Mouse (Mus musculus) embryonic fibroblast, embryonic 13.5 days (primary cell): ENCODE measurements at regions not wholly inside any gene's neighbourhood (a gene's known extent, or its start where the extent isn't known, plus 50 kb on each side); places are given as distances from the start of the nearest gene placed in this dataset.

Experiments
- H3K27ac ChIP-seq: 2 replicates; pipeline ENCODE4 v1.5.1; 2012; ENCODE audit warnings: low read length, control low read depth, inconsistent platforms; ENCODE audit not compliant: insufficient read depth
- H3K4me1 ChIP-seq: 2 replicates; pipeline ENCODE4 v1.6.1; 2011; ENCODE audit warnings: low read length; ENCODE audit not compliant: control insufficient read depth, insufficient read depth
- H3K4me3 ChIP-seq: 2 replicates; pipeline ENCODE4 v1.5.1; 2011; ENCODE audit warnings: mild to moderate bottlenecking, control low read depth, low read length; ENCODE audit not compliant: insufficient read depth
- CTCF ChIP-seq: IDR thresholded peaks from 2 replicates; pipeline ENCODE4 v1.5.1; 2011; ENCODE audit warnings: mild to moderate bottlenecking, control low read depth, low read length, moderate library complexity, borderline replicate concordance; ENCODE audit not compliant: insufficient read depth
- POLR2A ChIP-seq: IDR thresholded peaks from 2 replicates; pipeline ENCODE4 v1.6.1; 2011; ENCODE audit warnings: low read depth, mild to moderate bottlenecking, control low read depth, low read length, moderate library complexity

GRCm38 (mm10) chr9:50141176-50141575 is 203.6 kb downstream of the Rpl10-ps3 start:
- Histone ChIP-seq H3K4me1 (no peaks in the 10 kb centered on the region), H3K4me3 (no peak overlapping the region), H3K27ac (no peak overlapping the region)
- no peak for TF ChIP-seq CTCF
- no peak for TF ChIP-seq POLR2A

GRCm38 (mm10) chr9:50138341-50138978 is 206.3 kb downstream of the Rpl10-ps3 start:
- no peak overlapping the region for H3K4me3 ChIP-seq
- H3K4me1 ChIP-seq = peaks cover 6% of the 10 kb centered on the region; the same call in 1 of the 2 replicates
- H3K27ac ChIP-seq = no peak overlapping the region
- TF ChIP-seq POLR2A (no peak), CTCF (no peak)

- H3K4me3 ChIP-seq = no peak overlapping the region
- H3K27ac ChIP-seq = no peak overlapping the region
- no peak for TF ChIP-seq CTCF
- TF ChIP-seq POLR2A = no peak
- H3K4me1 ChIP-seq = peaks cover 6% of the 10 kb centered on the region; the same call in 1 of the 2 replicates
These were observed 208.2 kb downstream of the Rpl10-ps3 start for GRCm38 (mm10) chr9:50136636-50136985.

GRCm38 (mm10) chr9:50135939-50136635 is 208.7 kb downstream of the Rpl10-ps3 start:
- TF ChIP-seq POLR2A = no peak
- no peak for TF ChIP-seq CTCF
- H3K4me1 ChIP-seq = peaks cover 6% of the 10 kb centered on the region; the same call in 1 of the 2 replicates

GRCm38 (mm10) chr9:50124241-50124640 is 220.5 kb downstream of the Rpl10-ps3 start:
- H3K27ac ChIP-seq = no peak overlapping the region
- H3K4me1 ChIP-seq = peaks cover 7% of the 10 kb centered on the region
- TF ChIP-seq CTCF (no peak), POLR2A (no peak)
- H3K4me3 ChIP-seq = no peak overlapping the region

More at GRCm38 (mm10) chr9:50135939-50136635, 208.7 kb downstream of the Rpl10-ps3 start:
- Histone ChIP-seq H3K27ac (no peak overlapping the region), H3K4me3 (no peak overlapping the region)

GRCm38 (mm10) chr9:50120820-50121599 is 223.8 kb downstream of the Rpl10-ps3 start:
- TF ChIP-seq CTCF (no peak), POLR2A (no peak)
- Histone ChIP-seq H3K27ac (peak overlapping the region; percentile 52; the same call in 1 of the 2 replicates), H3K4me3 (no peak overlapping the region), H3K4me1 (peaks cover 7% of the 10 kb centered on the region)

- H3K4me3 ChIP-seq = no peak overlapping the region
- no peak overlapping the region for H3K27ac ChIP-seq
- no peak for TF ChIP-seq CTCF
- no peak for TF ChIP-seq POLR2A
- H3K4me1 ChIP-seq = peaks cover 7% of the 10 kb centered on the region
These were observed 225.4 kb downstream of the Rpl10-ps3 start for GRCm38 (mm10) chr9:50119412-50119811.

GRCm38 (mm10) chr9:50118578-50118977 is 226.2 kb downstream of the Rpl10-ps3 start:
- no peak for TF ChIP-seq POLR2A
- Histone ChIP-seq H3K4me3 (no peak overlapping the region), H3K4me1 (peaks cover 7% of the 10 kb centered on the region), H3K27ac (no peak overlapping the region)

GRCm38 (mm10) chr9:50106551-50106950 is 238.2 kb downstream of the Rpl10-ps3 start:
- Histone ChIP-seq H3K4me1 (no peaks in the 10 kb centered on the region), H3K27ac (no peak overlapping the region), H3K4me3 (no peak overlapping the region)
- TF ChIP-seq CTCF (no peak), POLR2A (no peak)
